In genomic region chr10:117709930-117710603, GRCm38 (mm10) we compare ENCODE assay signal across 8 mouse cellular contexts. TPM values are rescaled to one million over a fixed set of nuclear protein-coding genes. Genes with fewer than 3 reads are reported as not detected.
DNase-seq lines count a peak whose midpoint lies in the region; ATAC-seq lines count a peak whose summit lies in the region.

No protein-coding gene starts in this region.

- peak; percentile 52 for ATAC-seq in common myeloid progenitor, adult 5-6 weeks (replicated peaks; ENCODE audit: low read depth, poor library complexity, severe bottlenecking)
- ATAC-seq in megakaryocyte-erythroid progenitor cell, adult 5-6 weeks (replicated peaks; ENCODE audit: low FRiP score, low TSS enrichment, poor library complexity, severe bottlenecking): peak; percentile 32

- peak; percentile 49 for DNase-seq in WW6 (ENCODE audit: low read depth, low spot score)
- peak; percentile 63 to 72 for DNase-seq in gastrocnemius, adult 8-10 months (ENCODE audit: low spot score in 2 of 2)
- DNase-seq in induced T-regulatory cell, adult 2 months (ENCODE audit: low read depth): peak; percentile 85
- peak; percentile 46 to 58 for DNase-seq in left cerebral cortex, postnatal 14 days (ENCODE audit: low spot score in 2 of 2)
- peak; percentile 74 for DNase-seq in right cerebral cortex, postnatal 14 days
- peak; percentile 83 to 87 for DNase-seq in urinary bladder, postnatal 36 days (ENCODE audit: low spot score in 2 of 2)

- intact Hi-C loops in left cerebral cortex, postnatal 14 days (cut with DNase I): loop anchor here (10.0 kb wide), 1 partner anchor 645 kb away; the partner anchor contains the start of gene Cct2

RNA-seq across cellular contexts. Expression of gene Mdm2, which starts 0.5 kb away (rescaled TPM):
- total RNA-seq in common myeloid progenitor, adult 5-6 weeks (2017): 67.0 and 76.1 TPM in 2 replicates
- 10 to 100 TPM; 44.3 to 55.1 (median 51.2) TPM for total RNA-seq in gastrocnemius, adult 8-10 months (2022)
- total RNA-seq in left cerebral cortex, postnatal 14 days (2021): 10 to 100 TPM; 49.9 to 50.4 TPM
- total RNA-seq in megakaryocyte-erythroid progenitor cell, adult 5-6 weeks (2014; fragmentation: Nextera tagmentation): 43.6 and 58.8 TPM in 2 replicates
- total RNA-seq in megakaryocyte-erythroid progenitor cell, adult 5-6 weeks (2017): 45.6 and 63.7 TPM in 2 replicates

RNA-seq across cellular contexts. Expression of gene Slc35e3, which starts 36.1 kb away (rescaled TPM):
- total RNA-seq in common myeloid progenitor, adult 5-6 weeks (2017): 8.1 and 8.7 TPM in 2 replicates
- total RNA-seq in gastrocnemius, adult 8-10 months (2022): 1 to 10 TPM; 4.1 to 4.7 (median 4.4) TPM
- total RNA-seq in left cerebral cortex, postnatal 14 days (2021): 10 to 100 TPM; 28.5 to 31.6 TPM
- 1.3 and 7.2 TPM in 2 replicates for total RNA-seq in megakaryocyte-erythroid progenitor cell, adult 5-6 weeks (2014; fragmentation: Nextera tagmentation)
- total RNA-seq in megakaryocyte-erythroid progenitor cell, adult 5-6 weeks (2017): 5.0 and 5.2 TPM in 2 replicates

Comparison
In these comparisons a context has a peak if more than half of its experiments do, and no peak if none do; other contexts are left out.
1. Peak in every context shown above with its lines: DNase-seq and ATAC-seq.